Mouse (Mus musculus) right cerebral cortex, postnatal 36 days (tissue): Measurements from ENCODE around the gene Pdha1.

Experiments
- DNase-seq, 2 experiments: peaks; one replicate each; pipeline ENCODE4 v3.0.0; 2022; ENCODE audit warnings: low spot score in 2 of 2, mixed read lengths in 1 of 2

The Pdha1 gene

DNA sequence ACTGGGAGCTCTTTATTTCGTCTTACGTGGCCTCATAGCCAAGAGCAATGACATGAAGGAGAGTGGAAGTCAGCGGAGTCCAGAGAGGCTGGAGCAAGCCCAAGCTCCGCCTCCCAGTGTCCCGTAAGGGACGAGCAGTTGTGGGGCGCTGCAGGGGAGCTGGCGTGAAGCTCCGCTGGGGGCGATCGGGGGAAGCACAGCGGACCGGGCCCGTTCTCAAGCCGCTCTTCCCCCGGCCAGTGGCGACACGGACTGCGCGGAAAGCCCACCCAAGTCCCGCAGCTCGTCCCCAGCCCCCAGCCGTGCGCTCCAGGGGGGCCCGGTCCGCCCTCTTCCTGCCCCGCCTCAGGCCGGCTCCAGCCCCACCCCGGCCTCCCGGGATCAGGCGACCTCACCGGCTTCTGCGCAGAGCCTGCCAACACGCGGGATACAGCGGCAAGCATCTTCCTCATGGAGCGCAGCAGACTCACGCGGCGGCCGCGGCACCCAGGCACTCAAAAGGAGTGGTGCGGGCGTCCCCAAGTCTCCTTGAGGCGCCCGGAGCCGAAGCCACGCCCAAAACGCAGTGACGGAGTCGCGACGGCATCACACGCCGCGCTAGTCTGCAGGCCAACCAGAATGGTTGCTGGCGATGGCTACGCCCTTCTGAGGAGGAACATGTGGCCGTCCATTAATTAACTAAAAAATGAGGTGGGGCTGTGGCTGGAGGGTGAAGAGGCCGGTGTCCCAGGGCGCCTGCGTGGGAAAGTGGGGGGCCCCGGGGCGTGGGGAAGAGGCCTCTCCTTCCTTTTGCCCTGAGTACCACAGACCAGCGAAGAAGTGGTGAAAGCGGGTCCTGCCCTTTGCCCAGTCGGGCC lies at the start of gene Pdha1:
Pdha1 (minus strand) TSS at position 553 of the 857 bp plus-strand sequence.
- DNase-seq: peak; percentile 84 to 87

DNA sequence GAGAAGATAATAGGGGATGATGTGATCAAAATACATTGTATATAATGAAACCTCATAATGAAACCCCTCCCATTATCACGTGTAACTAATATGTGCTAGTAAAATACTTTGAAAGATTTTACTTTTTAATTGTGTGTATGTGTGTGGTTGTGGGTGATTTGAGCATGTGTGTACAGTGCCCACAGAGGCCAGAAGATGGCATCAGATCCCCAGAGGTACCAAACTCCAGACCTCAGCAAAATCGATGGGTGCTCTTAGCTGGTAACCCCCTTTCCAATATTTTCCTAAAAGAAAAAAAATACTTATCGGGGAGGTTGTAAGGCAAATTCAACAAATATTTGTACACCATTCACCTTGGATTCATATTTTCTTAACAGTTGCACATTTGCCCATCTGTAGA lies 40.8 kb upstream of the Pdha1 start:
- no peak for DNase-seq

DNA sequence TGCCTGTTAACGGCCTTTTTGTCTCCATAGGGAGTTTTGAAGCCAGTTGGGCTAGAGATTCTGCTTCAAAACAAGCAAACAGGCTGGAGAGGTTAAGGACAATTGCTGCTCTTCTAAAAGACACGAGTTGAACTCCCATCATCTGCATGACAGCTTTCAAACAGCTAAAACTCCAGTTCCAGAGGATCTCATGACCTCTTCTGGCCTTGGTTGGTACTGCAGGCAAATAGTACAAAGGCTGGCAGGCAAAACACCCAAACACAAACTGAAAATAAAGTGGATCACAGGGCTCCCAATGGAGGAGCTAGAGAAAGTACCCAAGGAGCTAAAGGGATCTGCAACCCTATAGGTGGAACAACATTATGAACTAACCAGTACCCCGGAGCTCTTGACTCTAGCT lies 31.9 kb upstream of the Pdha1 start:
- DNase-seq: peak; percentile 2 to 23

DNA sequence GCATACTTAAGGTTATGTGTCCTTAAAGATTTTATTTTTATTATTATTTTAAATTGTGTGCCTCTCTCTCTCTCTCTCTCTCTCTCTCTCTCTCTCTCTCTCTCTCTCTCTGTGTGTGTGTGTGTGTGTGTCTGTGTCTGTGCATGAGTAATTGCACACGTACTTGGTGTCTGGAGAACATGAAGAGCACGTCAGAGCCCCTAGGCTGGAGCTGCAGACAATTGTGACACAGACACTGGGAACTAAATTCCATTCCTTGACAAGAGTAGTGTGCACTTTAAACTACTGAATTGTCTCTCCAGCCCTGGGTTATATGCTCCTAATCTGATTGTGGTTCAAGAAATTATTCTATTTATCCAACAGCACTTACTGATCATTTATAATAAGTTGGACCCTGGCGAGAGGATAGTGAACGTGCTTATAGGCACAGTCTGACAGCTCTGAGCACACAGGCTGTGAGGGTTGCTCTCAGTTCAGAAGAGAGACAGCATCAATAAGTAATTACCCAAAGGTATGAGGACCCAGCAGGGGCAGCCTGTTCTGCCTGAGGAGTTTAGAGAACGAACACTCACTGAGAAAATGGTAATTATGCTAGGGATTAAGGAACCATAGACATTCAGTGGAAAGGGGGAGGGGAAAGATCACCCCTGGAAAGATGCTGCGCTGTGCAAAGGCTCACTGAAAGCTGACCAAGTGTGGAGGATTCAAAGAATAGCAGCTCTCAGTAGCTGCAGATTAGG lies 28.2 kb upstream of the Pdha1 start:
- DNase-seq: no peak

DNA sequence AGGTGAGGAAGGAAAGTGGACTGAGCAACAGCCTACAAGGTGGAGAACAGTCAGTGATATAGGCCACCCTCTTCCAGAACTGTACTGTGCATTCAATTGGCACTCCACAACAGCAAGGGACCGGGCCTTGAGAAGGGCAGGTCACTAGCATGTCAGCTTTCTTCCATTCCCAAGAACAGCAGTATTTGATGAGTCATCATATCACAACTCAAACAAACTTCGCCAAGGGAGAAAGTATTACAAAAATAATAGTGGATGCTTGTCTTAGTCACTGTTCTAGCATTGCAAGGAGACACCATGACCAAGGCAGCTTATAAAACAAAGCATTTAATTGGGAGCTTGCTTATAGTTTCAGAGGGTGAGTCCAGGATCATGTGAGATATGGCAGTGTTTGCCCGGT lies 26.0 kb upstream of the Pdha1 start:
- no peak for DNase-seq

DNA sequence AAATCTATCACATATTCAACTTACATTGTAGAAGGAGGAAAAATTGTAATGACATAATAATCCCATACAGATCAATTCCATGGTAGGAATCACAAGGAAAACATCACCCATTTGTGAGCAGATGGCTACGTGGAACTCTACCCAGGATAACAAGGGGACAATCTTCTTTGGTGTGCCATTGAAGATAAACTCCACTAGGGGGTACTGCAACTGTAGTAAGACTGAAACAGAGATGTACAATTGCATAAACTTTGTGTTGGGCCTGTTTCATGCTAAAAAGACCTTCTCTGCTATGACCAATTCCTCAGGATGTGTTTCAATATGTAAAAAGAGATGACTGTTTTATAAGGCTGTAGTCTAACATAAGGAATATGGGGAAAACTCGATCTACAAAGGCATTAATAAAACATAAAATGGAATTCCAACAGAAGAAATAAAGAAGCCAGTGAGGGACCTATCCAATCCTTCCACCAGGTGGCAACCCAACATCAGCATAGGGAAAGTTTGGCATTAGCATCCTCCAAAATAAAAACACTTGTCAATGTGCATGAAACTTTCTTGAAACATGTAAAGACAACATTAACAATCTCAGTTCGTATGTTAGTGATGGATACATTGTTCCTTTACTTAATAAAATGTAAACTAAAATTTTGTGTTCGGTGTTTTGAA lies 15.1 kb upstream of the Pdha1 start:
- no peak for DNase-seq

DNA sequence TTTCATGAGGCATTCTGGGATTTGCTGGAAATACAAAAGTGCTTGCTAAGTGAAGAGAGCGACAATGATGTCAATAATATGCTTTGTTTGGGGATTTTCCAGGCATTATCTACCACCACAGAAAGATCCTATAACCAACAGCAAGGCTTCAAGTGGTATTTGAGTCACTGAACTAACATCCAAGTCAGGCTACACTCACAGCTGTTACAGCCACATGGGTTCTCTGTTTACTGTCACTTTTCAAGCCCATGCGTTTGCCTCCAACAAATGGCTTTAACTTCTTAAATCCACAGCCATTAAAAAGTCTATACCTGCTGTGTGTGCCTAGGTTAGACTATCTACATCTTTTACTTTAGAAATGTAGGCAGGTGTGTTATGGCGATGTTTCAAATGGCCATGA lies 10.6 kb upstream of the Pdha1 start:
- DNase-seq: no peak

DNA sequence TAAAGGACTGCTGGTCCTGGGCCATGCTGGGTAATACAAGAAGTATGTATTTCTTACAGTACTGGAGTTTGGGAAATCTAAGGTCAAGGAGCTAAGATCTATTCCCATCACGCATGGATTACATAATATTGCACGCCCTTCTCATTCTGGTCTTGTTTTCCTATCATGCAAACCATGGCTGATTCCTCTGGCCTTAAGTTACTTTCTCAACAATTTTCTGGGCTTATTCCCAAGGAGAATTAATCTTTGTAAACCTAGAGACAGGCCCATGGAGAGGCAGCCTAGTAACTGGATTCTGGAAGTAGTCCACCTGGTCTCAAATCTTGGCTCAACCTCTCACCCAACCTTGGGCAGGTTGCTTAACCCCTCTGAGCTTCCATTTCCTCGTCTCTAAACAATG lies 9.2 kb upstream of the Pdha1 start:
- no peak for DNase-seq

DNA sequence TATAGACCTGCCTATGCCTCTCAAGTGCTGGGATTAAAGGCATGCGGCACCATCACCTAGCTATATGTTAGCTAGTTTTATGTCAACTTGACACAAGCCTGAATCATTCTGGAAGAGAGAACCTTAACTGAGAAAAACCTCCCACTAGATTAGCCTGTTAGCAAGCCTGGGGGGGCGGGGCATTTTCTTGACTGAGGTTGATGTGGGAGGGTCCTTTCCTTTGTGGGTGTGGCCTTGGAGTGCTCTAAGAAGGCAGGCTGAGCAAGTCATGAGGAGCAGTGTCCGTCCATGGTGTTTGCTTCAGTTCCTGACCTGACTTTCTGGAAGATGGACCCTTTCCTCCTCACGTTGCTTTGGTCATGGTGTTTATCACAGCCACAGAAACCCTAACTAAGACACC lies 8.6 kb upstream of the Pdha1 start:
- DNase-seq: no peak

DNA sequence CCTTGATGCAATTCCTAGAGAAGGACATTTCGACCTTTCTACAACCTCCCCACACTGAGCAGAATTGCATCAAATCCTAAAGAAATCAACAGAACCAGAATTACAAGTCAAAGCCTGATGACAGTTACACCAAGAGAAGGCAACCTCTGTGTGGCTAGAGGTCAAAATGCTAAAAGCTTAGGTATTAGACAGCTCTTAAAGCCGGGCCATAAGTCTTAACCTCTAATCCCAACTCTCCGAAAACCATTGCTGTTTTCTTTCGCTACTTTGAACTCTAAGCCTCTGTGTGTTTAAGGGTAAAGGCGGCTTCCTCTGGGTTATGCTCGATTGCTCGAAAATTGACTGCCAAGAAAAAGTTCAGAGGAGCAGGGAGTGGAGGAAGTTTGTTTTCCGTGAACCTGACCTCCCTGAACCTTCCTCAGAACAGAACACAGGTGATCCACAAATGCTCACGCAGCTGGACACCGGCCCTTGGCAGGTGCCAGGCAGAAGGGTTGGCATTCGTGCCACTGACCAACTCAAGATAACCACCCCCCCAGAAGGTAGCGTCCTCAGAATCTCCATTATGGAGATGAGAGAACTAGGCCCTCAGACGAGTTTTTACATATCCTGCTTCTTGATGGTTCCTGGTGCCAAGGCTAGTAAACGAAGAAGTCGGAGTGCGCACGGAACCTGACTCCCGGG lies 894 bp downstream of the Pdha1 start:
- no peak for DNase-seq

DNA sequence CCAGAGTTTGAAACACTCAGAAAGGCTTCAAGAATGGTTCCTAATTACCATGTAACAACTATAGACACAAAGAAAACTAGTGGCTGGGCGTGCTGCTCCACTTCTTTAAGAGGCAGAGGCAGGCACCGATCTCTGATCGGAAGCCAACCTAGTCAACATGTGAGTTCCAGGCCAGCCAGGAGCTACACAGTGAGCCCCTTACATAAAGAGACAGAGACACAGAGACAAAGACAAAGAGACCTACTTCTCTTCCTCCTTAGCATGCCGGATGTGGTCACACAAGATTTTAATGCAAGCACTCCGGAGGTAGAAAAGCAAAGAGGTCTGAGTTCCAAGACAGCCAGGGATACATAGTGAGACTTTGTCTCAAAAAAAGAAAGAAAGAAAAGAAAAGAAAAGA lies 2.1 kb downstream of the Pdha1 start:
- DNase-seq: no peak

DNA sequence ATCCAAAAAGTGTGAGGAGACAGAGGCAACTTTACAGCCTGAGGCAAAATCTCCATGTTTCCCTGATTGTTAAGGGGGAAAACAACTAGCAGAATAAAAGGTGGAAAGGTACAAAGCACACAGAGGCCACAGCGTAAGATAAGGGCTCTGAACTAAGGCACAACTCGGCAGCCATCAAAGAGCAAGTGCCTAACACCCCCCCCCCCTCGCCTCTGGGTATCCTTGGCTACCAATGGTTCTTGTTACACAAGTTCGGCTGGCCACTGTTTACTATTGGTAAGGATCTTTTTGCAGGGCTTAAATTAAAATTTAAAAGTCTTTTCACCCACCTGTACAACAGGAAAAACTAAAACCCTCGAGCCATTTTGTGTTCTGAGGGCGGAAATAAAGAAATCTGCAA lies 2.5 kb downstream of the Pdha1 start:
- DNase-seq: no peak

DNA sequence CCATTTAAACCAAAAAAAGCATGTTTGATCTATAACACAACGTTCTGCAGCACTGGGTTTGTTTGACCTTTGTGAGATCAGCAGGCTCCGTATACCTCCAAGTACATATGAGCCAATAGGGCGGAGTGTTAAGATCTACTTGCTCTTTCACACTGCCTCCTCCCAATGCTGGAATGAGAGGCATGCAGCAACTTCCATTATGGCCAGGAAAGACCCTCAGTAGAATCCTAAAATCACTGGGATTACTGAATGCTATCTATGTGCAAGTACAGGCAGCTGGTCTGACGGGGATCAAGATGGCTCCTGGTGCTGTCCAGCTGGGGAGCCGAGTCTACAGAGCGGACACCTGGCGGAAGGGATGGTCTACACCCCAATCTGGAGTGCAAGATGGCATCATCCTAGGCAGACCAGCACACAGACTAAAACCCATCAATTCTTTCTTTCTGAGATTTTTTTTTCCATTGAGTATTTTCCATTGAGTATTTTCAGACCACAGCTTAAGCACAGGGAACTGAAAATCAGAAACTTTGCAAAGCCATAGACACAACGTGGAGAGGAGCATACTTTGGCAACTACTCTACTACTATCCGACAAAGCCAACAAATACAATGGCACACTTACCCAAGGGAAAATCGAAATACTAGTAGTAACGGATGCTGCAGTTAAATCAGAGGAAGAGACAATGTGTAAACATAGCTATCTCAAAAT lies 3.9 kb downstream of the Pdha1 start:
- no peak for DNase-seq

DNA sequence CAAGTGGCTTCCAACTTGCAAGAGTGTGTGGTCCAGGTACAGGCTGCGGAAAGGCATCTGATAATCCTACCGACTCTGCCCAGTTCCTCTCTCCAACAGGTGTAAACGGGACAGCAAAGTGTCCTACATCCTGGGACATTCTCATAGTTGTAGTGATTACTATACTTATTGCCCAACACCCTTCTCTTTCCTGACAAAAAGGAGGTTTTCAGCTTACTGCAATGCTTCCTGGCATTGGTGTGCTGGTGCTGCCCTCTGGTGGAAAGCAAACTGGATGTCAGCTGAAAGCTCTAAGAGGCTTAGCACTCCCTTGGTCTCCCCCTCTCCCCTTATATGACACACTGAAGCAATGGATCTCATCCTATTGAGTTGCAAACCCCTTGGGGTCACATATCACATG lies 21.6 kb downstream of the Pdha1 start:
- peak; percentile 6 to 21 for DNase-seq

DNA sequence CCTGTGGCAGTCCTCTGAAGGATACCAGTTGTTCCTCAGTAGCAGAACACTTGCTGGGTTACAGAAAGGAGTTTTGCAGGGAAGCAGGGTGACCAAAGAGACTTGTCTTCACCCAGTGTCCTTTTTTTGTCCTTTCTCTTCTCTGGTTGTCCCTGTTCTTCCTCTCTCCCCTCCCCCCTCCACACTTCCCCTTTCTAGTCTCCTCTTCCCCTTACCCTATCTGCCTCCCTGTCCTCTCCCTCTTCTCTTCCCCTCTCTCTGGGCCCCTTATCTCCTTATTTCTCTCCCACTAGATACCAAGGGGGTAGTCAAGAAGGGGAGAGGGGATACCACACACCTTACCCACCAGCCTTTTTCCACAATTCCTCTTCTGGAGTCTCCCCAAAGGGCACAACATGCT lies 22.1 kb downstream of the Pdha1 start:
- DNase-seq: no peak

DNA sequence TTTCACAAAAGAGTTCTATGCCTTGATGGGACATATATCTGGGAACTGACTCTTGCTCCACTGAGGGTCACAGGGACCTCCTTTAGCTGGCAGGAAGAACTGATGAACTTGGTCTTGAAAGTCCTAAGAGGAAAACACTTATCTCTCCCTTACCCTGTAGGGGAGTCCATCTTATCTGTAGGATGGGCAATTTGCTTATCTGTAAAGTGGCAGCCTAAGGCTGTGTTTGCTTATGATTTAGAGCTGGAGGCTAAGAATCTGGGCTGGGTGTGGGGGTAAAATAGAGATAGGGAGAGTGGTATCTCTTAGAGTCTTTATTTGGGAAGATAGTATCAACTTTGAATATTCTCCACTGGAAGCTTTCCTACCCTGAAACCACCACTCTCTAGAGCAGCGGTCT lies 24.4 kb downstream of the Pdha1 start:
- DNase-seq: no peak

DNA sequence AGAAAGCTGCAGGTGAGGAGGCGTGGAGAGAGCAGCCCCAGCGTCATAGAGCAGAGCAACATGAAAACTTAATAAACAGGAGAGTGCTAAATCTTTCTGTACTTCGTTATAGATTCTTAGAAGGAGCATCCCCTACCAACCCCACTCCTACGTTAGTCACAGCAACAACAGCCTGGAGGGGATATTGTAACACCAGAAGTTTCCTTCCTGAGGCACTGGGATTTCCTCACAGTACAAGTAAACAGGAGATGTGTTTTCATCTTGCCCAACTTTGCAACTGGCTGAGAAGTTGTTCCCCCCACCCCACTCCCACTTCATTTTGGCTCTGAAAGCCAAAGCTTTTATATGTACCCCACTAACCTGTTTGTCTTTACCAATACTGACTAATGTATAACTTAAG lies 30.4 kb downstream of the Pdha1 start:
- DNase-seq: no peak

DNA sequence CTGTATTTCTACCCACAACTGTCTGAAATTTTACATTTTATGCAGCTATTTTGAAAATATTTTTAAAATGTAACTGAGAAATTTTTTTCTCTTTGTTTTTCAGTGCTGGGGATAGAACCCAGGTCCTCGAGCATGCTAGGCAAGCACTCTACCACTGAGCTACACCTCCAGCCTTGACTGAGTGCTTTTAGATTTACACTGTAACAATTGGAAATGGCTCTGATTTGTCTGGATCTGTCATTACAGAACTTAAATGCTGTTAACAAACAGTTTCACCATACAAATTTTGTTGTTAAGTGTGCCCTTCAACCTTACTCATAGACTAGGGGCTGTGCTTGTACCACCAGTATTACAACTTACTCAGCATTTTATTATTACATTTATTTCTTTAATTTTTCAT lies 46.2 kb downstream of the Pdha1 start:
- DNase-seq: no peak
